Mouse (Mus musculus) neural tube, embryonic 12.5 days (tissue): ENCODE results near the gene Ost4. TPM values are rescaled to one million over a fixed set of nuclear protein-coding genes. Genes with fewer than 3 reads are reported as not detected.

Source experiments
- ATAC-seq: fragments of 200-750 bp; cut with Nextera tagmentation; 2 replicates; pipeline ENCODE4 v1.8.0; 2017; ENCODE audit warnings: low read depth, mild to moderate bottlenecking, moderate TSS enrichment, moderate library complexity; ENCODE audit not compliant: low FRiP score
- H3K27ac ChIP-seq: fragments of 300-500 bp; sonication (generic); 2 replicates; pipeline ENCODE4 v1.5.1; 2016
- H3K27me3 ChIP-seq: fragments of 300-500 bp; sonication (generic); replicated peaks from 2 replicates; pipeline ENCODE4 v1.6.1; 2016; ENCODE audit warnings: mild to moderate bottlenecking
- H3K36me3 ChIP-seq: fragments of 300-500 bp; sonication (generic); 2 replicates; pipeline ENCODE4 v1.6.1; 2016; ENCODE audit warnings: mild to moderate bottlenecking
- H3K4me1 ChIP-seq: fragments of 300-500 bp; sonication (generic); 2 replicates; pipeline ENCODE4 v1.6.1; 2016
- H3K4me2 ChIP-seq: fragments of 300-500 bp; sonication (generic); replicated peaks from 2 replicates; pipeline ENCODE4 v1.6.1; 2016; ENCODE audit warnings: mild to moderate bottlenecking
- H3K4me3 ChIP-seq: fragments of 300-500 bp; sonication (generic); 2 replicates; pipeline ENCODE4 v1.5.1; 2016
- H3K9ac ChIP-seq: fragments of 300-500 bp; sonication (generic); 2 replicates; pipeline ENCODE4 v1.6.1; 2016; ENCODE audit warnings: mild to moderate bottlenecking
- H3K9me3 ChIP-seq: fragments of 300-500 bp; sonication (generic); 2 replicates; pipeline ENCODE4 v1.6.1; 2016; ENCODE audit warnings: mild to moderate bottlenecking
- WGBS: fragments of 180-500 bp; shearing (Covaris S2); methylation state at CpG from one replicate; pipeline ENCODE4 v1.1.7; 2016; 5-methylcytosine and 5-hydroxymethylcytosine counted together
- polyA plus RNA-seq: library from polyadenylated mRNA; unstranded; fragments of >200 nt; fragmentation: Nextera tagmentation; extraction: Ambion mirVana; gene quantifications from 2 replicates; pipeline ENCODE4 v1.2.1, GENCODE M21; 2016

The Ost4 gene
- polyA plus RNA-seq, 1 experiment from 2014 or later, result 294 TPM

- Histone ChIP-seq H3K9ac (no peak overlapping the region), H3K9me3 (no peaks in the 10 kb centered on the region), H3K4me3 (no peak overlapping the region), H3K4me1 (peaks cover 9% of the 10 kb centered on the region), H3K27me3 (no peaks in the 10 kb centered on the region), H3K27ac (no peak overlapping the region), H3K36me3 (no peaks in the 10 kb centered on the region), H3K4me2 (no peak overlapping the region)
- WGBS, result 97% methylated on average over 2 of the region's 2 CpGs
- ATAC-seq, result no peak
Measured at GRCm38 (mm10) chr5:30943004-30943403, 35.4 kb upstream of the Ost4 start.

GRCm38 (mm10) chr5:30934725-30935461, 27.3 kb upstream of the Ost4 start:
- Histone ChIP-seq H3K9ac (no peak overlapping the region), H3K4me1 (no peaks in the 10 kb centered on the region), H3K27ac (no peak overlapping the region), H3K36me3 (no peaks in the 10 kb centered on the region), H3K4me2 (no peak overlapping the region), H3K9me3 (no peaks in the 10 kb centered on the region), H3K27me3 (no peaks in the 10 kb centered on the region), H3K4me3 (no peak overlapping the region)
- no peak for ATAC-seq
- WGBS, result 91% methylated on average over 5 of the region's 5 CpGs

DNA sequence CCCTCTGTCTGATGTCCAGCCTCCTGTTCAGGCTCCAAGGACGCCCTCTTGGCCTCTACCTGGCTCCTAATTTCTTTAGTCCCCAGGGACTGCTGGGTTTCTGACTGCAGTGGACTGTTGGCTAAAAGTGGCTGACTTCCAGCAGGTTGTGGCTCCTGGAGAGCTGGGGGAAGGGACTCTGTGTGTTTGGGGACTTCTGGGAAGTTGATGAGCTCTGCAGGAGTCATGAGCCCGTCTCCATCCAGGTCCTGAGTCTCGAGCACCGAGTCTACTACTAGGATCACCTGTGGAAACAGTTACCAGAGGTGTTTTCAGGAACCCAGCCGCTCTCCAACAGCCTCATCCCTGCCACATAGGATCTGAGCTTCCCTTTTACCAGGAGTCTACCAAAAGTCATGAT, 26.1 kb upstream of the Ost4 start:
- H3K4me2 ChIP-seq, result no peak overlapping the region
- H3K4me1 ChIP-seq, result no peaks in the 10 kb centered on the region
- ATAC-seq, result no peak
- H3K27me3 ChIP-seq, result no peaks in the 10 kb centered on the region
- H3K9me3 ChIP-seq, result no peaks in the 10 kb centered on the region
- no peaks in the 10 kb centered on the region for H3K36me3 ChIP-seq
- no peak overlapping the region for H3K27ac ChIP-seq
- no peak overlapping the region for H3K4me3 ChIP-seq
- no peak overlapping the region for H3K9ac ChIP-seq
- WGBS, result 73% methylated on average over 5 of the region's 5 CpGs

- H3K27ac ChIP-seq, result no peak overlapping the region
- no peak for ATAC-seq
Measured at GRCm38 (mm10) chr5:30931378-30931777, 23.8 kb upstream of the Ost4 start.

DNA sequence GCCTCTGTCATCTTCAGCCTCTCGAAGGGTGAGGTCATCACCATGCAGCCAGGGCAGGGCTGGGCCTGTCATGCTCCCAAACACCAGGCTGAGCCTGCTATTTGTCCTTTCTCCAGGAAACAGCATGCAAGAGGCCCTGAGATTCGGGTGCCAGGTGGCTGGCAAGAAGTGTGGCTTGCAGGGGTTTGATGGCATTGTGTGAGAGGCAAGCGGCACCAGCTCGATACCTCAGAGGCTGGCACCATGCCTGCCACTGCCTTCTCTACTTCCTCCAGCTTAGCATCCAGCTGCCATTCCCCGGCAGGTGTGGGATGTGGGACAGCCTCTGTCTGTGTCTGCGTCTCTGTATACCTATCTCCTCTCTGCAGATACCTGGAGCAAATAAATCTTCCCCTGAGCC, 23.3 kb upstream of the Ost4 start:
- WGBS, result 87% methylated on average over 6 of the region's 6 CpGs
- Histone ChIP-seq H3K27me3 (no peaks in the 10 kb centered on the region), H3K4me1 (no peaks in the 10 kb centered on the region), H3K27ac (no peak overlapping the region), H3K4me2 (no peak overlapping the region), H3K4me3 (no peak overlapping the region), H3K9me3 (no peaks in the 10 kb centered on the region), H3K36me3 (no peaks in the 10 kb centered on the region), H3K9ac (no peak overlapping the region)
- no peak for ATAC-seq

More at GRCm38 (mm10) chr5:30931378-30931777, 23.8 kb upstream of the Ost4 start:
- Histone ChIP-seq H3K4me3 (no peak overlapping the region), H3K36me3 (no peaks in the 10 kb centered on the region), H3K9ac (no peak overlapping the region), H3K27me3 (no peaks in the 10 kb centered on the region), H3K4me1 (no peaks in the 10 kb centered on the region), H3K4me2 (no peak overlapping the region), H3K9me3 (no peaks in the 10 kb centered on the region)
- 86% methylated on average over 4 of the region's 4 CpGs for WGBS

- ATAC-seq, result no peak
- Histone ChIP-seq H3K4me1 (no peaks in the 10 kb centered on the region), H3K4me2 (no peak overlapping the region), H3K27ac (no peak overlapping the region), H3K4me3 (no peak overlapping the region), H3K9ac (no peak overlapping the region), H3K27me3 (no peaks in the 10 kb centered on the region), H3K36me3 (no peaks in the 10 kb centered on the region), H3K9me3 (no peaks in the 10 kb centered on the region)
- 49% methylated on average over 4 of the region's 4 CpGs for WGBS
Measured at GRCm38 (mm10) chr5:30930121-30930520, 22.5 kb upstream of the Ost4 start.

GRCm38 (mm10) chr5:30927945-30928529, 20.4 kb upstream of the Ost4 start:
- 44% methylated on average over 7 of the region's 7 CpGs for WGBS
- no peak overlapping the region for H3K9ac ChIP-seq
- no peaks in the 10 kb centered on the region for H3K4me1 ChIP-seq
- H3K4me3 ChIP-seq, result no peak overlapping the region
- H3K9me3 ChIP-seq, result no peaks in the 10 kb centered on the region
- no peaks in the 10 kb centered on the region for H3K36me3 ChIP-seq
- peak overlapping the region; percentile 45 for H3K4me2 ChIP-seq
- no peak overlapping the region for H3K27ac ChIP-seq
- ATAC-seq, result peak; percentile 65; the same call in 1 of the 2 replicates
- H3K27me3 ChIP-seq, result no peaks in the 10 kb centered on the region

DNA sequence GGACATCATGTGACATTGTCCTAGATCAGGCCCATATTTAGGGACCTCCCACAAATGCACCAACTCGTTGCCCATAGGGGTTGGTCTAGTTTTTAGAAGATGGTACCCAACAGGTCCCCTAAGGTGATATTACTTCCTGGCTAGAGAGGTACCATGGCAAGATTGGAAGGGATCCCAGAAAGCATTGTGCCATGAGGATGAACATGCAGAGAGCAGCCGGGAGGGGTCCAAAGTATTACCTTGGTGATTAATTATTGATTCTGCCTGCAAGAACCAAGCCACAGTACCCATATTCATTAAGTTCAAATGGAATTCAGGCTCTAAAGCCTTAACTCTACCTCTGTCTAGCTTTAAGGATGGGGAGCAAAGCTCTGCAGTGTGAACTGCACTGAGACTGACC, 18.5 kb upstream of the Ost4 start:
- Histone ChIP-seq H3K9ac (no peak overlapping the region), H3K27me3 (no peaks in the 10 kb centered on the region), H3K27ac (no peak overlapping the region), H3K9me3 (no peaks in the 10 kb centered on the region), H3K4me2 (no peak overlapping the region), H3K4me3 (no peak overlapping the region), H3K4me1 (peaks cover 13% of the 10 kb centered on the region), H3K36me3 (no peaks in the 10 kb centered on the region)
- no peak for ATAC-seq
- 83% methylated on average over 2 of the region's 2 CpGs for WGBS

- no peak for ATAC-seq
- H3K27me3 ChIP-seq, result no peaks in the 10 kb centered on the region
- 86% methylated on average over 5 of the region's 5 CpGs for WGBS
- H3K4me1 ChIP-seq, result peaks cover 13% of the 10 kb centered on the region
- no peak overlapping the region for H3K4me2 ChIP-seq
- no peaks in the 10 kb centered on the region for H3K36me3 ChIP-seq
- H3K27ac ChIP-seq, result no peak overlapping the region
- H3K4me3 ChIP-seq, result no peak overlapping the region
- no peaks in the 10 kb centered on the region for H3K9me3 ChIP-seq
- H3K9ac ChIP-seq, result no peak overlapping the region
Measured at GRCm38 (mm10) chr5:30925217-30925616, 17.6 kb upstream of the Ost4 start.

- WGBS, result 79% methylated on average over 8 of the region's 8 CpGs
- no peak overlapping the region for H3K27ac ChIP-seq
- H3K27me3 ChIP-seq, result no peaks in the 10 kb centered on the region
- H3K4me2 ChIP-seq, result no peak overlapping the region
- H3K9ac ChIP-seq, result no peak overlapping the region
- ATAC-seq, result no peak
- no peak overlapping the region for H3K4me3 ChIP-seq
- no peaks in the 10 kb centered on the region for H3K9me3 ChIP-seq
- H3K4me1 ChIP-seq, result peaks cover 13% of the 10 kb centered on the region
- no peaks in the 10 kb centered on the region for H3K36me3 ChIP-seq
Measured at GRCm38 (mm10) chr5:30924614-30925013, 17.0 kb upstream of the Ost4 start.

GRCm38 (mm10) chr5:30923119-30923518, 15.5 kb upstream of the Ost4 start:
- Histone ChIP-seq H3K4me1 (peaks cover 13% of the 10 kb centered on the region), H3K27ac (no peak overlapping the region), H3K4me2 (no peak overlapping the region), H3K9me3 (no peaks in the 10 kb centered on the region), H3K36me3 (peaks cover 3% of the 10 kb centered on the region; the same call in 1 of the 2 replicates), H3K4me3 (no peak overlapping the region), H3K9ac (no peak overlapping the region), H3K27me3 (no peaks in the 10 kb centered on the region)
- WGBS, result 88% methylated on average over 6 of the region's 6 CpGs
- ATAC-seq, result no peak

GRCm38 (mm10) chr5:30922581-30923041, 15.0 kb upstream of the Ost4 start:
- Histone ChIP-seq H3K9ac (no peak overlapping the region), H3K36me3 (peaks cover 5% of the 10 kb centered on the region; the same call in 1 of the 2 replicates), H3K27me3 (no peaks in the 10 kb centered on the region), H3K27ac (no peak overlapping the region), H3K9me3 (no peaks in the 10 kb centered on the region), H3K4me2 (peak overlapping the region; percentile 82), H3K4me3 (no peak overlapping the region), H3K4me1 (peaks cover 13% of the 10 kb centered on the region)
- no peak for ATAC-seq
- WGBS, result 75% methylated on average over 10 of the region's 10 CpGs
